Mouse (Mus musculus): ENCODE results near the gene Dppa5a.
"Not testable (repeated sequence)": the region's sequence is repeated elsewhere in the genome, so short reads cannot be mapped to it uniquely, and the experiment has no call there.

The Dppa5a gene

DNA sequence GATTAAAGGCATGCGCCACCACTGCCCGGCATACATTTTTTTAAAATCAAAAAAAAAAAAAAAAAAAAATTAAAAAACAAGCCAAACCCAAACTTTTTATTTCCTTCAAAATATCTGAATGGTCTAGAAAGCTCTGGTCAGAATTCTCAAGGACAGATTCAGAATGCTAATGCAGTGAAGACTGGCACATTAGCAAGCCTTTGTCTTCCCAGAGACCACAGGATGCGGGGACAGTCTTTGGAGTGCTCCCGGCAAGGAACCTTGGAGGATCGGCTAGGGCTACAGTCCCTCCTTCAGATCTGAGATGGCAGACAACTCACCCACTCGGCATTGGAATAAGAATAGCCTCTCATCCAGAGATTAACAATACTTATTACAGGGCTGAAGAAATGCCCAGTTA is 3.3 kb downstream of the Dppa5a start:
- DNase-seq (ENCODE audit: low spot score), result no peak

DNA sequence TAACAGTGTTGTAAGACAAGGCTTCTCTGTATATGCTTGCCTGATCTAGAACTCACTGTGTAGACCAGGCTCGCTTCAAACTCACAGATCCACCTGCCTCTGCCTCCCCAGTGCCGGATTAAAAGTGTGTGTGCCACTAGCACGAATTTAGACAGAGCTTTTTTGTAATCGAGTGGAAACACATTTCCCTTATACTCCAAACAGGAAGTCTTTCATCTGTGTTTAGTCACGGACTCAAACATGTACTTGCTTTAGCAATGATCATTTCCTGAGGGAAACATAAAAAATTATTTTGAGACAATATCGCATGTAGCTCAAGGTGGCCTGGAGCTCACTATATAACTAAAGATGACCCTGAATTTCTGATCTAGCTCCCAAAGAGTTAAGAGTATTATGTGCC is 4.6 kb downstream of the Dppa5a start:
- no peak for DNase-seq (ENCODE audit: low spot score)

DNA sequence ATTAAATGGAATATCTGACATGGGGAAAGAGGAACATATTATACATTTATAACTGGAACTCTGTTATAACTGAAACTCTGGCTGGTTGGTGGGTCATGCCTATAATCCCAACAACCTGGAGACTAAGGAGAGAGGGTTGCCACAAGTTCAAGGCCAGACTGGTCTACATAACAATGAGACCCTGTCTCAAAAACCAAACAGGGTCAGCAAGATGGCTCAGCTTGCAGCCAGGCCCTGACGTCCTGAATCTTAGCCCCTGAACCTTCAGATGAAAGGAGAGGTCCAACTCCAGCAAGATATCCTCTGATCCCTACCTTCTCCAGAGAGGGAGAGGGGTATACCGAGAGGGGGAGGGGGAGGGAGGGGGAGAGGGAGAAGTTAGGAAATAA is 7.5 kb downstream of the Dppa5a start:
- no peak for DNase-seq (ENCODE audit: low spot score)

DNA sequence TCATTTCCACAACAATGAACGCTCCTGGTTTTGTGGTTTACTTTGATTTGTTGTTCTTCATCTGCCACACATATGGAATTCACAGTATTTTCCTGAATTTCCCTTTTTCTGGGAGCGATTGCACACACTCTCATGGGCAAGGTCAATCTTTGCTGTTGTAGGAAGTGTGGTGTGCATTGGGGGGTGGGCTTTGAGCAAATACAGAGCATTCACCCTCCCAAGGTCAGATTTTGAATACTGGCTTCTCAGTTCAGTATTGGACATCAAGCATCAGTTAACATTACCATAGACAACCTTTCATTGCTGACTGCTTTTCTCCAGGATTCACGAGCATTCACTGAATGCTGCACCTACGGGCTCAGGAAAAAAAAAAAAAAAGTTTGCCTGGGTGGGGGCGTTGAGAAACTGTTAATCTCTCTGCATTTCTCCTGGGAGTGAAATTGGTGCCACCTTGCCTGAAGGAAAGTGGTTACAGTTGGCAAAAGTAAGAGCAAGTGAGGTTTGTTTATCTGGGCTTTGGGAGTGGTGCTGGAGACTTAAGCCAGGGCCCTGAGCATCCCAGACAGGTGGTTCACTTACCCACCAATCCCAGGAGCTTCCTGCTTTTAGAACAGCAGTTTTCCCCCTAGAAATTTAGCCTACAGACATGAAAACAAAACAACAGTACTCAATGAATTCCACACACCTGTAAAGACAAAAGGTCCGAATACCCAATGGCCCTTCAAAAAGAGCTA is 8.1 kb downstream of the Dppa5a start:
- DNase-seq (ENCODE audit: low spot score), result no peak

DNA sequence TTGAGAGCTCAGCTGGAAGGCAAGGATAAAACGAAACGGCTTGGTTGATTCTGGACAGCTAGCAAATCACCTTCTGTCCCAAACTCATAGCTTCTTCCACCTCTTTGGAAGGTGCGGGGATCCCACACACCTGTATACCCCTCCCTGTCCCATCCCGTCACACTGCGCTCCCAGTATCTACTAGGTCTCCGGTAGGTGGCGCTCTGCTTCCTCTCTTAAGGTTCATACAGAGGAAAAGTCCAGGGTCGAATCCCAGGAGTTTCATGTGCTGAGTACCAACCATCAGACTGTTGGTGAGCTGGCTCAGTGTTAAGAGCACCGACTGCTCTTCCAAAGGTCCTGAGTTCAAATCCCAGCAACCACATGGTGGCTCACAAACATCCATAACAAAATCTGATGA is 9.9 kb downstream of the Dppa5a start:
- peak; percentile 65 for DNase-seq (ENCODE audit: low spot score)

DNA sequence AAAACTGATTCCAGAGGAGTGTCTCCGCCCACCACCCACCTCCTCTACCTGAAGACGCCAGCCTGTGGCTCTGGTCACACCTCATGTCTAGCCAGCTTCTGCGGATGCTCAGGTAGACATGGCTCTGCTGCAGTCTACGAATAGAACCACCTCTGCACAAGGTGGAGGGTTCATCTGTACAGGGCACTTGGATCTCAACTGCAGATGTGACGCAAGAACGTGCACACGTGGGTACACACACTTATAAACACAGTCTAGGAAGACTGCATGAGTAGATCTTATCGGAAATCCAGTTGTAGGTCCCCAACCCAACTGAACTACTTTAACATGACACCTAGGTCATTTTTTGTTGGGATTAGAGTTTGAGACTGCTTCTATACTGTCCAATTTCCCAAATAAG is 12.4 kb downstream of the Dppa5a start, which contains the start of gene Gsta2:
TSS of gene Gsta2 (minus strand) at position 178 of the 400 bp plus-strand sequence.
- no peak for DNase-seq (ENCODE audit: low spot score)

DNA sequence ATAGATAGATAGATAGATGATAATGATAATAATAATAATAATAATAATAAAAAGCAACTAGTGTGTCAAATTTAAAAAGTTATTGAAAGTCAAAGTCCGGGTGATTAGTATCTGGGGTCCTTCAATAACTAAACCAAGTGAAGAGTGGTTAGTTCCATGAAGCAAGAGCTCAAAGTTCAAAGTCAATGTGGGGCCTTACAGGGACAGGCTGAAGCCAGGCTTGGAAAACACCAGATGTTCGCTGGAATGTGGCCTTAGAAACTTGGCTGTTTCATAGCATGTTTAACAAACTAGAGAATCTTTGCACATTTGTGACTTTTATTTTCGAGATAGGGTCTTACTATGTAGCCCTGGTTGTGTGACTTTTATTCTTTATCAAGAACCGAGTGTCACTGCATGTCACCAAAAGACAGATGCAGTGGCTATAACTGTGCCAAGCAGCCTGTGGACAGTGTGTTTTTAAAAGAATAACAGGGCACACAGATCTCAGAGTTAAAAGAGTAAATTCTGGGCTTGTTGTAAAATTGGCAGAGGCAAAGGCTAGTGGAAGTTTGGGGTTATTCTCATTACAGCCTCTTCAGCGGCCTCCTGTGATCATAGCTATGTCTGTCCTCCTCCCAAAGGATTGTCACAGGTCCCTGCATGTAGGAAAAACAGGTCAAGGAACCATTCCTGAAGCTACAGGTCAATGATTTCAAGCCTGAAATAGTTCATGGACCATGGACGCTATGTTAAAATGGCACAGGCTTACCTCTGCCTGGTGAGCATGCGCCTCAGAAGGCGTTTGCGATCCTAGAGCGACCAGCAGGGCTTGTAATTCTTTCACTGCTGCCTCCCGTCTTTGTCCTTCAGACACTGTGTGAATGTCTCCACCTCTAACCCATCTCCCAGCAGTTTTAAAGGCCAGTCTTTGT is 13.1 kb downstream of the Dppa5a start:
- DNase-seq (ENCODE audit: low spot score), result no peak

DNA sequence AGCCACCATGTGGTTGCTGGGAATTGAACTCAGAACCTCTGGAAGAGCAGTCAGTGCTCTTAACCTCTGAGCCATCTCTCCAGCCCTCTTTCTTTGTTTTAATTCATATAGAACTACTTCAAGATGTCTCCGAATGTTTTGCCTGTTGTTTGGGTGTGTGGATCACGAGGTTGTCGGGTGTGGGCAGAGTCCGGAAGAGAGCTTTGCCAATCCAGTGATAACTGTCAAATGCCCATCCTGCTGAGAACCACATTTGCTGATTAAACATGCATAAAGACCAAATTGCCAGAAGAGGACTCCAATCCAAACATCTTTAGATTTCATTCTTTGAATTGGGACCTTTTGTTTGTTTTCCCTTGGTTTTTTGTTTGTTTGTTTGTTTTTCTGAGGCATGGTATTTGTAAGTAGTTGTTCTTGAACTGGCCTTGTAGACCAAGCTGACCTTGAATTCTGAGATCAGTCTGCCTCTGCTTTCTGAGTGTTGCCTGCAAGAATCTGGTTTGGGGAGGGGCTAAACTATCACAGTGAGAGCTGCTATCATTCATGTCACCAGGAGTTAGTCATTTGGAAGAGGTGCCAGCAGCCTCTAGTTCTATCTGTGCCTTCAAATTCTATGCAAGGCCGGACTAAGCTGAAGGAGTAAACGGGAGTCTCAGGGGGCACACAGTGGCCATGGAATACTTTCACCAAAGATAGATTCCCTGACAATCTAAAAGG is 16.3 kb downstream of the Dppa5a start:
- no peak for DNase-seq (ENCODE audit: low spot score)

DNA sequence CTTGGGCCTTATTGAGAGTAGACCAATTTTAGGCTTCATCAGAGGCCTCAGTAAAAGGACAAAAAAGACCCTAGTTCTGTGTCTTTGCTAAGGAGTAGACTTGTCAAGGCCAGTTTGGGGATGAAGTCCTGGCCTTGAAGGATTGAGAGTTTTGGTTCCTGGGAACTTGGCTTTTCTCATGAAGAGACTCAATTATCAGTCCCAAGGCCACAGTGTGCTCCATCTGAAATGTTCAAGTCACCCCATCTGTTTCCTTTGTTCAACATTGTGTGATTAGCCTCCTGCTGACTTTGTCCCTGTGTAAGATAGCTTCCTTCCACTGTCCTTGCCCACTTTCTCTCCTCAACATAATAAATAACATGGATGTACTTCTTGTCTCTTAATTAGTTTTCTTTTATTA is 18.0 kb downstream of the Dppa5a start:
- not testable (repeated sequence) for DNase-seq (ENCODE audit: low spot score)

DNA sequence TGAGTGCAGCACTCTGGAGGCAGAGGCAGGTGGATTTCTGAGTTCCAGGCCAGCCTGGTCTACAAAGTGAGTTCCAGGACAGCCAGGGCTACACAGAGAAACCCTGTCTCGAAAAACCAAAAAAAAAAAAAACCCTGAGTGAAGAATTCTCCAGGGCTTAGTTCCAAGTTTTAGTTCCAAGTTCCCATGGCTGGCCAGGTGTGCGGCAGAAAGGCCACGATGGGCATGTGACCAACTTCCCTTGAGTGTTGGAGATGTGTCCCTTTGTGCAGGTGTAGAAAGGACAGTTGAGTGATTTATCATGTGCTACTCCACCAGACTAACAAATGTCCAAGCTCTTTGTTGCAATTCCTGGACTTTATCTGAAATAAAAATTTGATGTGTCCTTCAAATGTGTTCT is 18.8 kb downstream of the Dppa5a start:
- DNase-seq (ENCODE audit: low spot score), result not testable (repeated sequence)

DNA sequence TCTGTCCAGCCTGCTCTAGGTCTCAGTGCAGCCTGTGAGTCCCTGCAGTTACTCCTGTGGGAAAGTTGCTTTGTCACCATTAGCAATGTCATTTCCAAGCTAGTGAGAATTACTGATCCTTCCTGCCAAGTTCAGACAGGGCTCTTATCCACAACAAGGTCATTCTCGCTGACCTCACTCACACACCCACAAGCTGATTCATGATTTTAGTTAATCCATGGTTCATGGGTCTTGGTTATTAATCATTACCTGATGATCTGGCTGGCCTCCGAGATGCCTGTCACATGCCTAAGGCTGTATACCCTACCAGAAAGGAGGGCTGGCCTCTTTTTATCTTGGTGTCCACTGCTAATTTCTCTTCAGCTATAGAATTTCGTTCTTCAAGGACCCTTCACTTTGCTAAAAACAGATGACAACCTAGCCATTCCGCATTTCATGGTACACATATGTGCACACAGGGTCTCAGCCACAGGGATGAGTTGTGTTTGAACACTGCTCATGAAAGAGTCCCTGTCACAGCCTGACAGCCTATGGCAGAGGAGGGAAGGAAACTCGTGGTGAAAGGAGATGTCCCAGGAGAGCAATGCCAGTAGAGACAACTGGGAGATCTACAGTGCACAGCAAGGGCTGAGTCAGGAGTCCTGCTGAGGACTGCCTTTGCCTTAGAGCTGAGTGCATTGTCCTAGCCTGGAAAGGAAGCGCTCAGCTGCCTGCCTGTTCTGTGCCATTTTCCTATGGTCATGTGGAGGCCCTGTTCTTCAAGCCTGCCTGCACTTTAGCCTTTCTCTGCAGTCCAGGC is 19.6 kb downstream of the Dppa5a start:
- not testable (repeated sequence) for DNase-seq (ENCODE audit: low spot score)

DNA sequence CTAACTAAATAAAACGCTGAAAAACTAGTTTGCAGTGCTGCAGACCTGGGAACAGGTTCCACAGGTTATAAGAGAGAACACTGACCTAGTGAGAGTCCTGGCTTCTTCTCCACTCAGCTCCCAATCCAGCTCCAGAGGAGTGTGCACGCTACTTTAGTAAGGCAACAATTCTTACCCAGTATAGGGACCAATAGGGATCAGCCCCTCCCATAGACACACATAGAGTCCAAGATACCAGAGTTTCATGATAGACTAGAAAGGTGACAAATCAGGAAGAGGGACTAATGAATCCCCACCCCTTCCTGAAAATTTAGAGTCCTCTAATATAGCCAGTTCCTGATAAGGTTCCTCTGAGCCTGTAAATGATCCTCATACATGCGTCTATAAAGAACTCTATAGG is 21.0 kb downstream of the Dppa5a start:
- DNase-seq (ENCODE audit: low spot score), result peak; percentile 5

DNA sequence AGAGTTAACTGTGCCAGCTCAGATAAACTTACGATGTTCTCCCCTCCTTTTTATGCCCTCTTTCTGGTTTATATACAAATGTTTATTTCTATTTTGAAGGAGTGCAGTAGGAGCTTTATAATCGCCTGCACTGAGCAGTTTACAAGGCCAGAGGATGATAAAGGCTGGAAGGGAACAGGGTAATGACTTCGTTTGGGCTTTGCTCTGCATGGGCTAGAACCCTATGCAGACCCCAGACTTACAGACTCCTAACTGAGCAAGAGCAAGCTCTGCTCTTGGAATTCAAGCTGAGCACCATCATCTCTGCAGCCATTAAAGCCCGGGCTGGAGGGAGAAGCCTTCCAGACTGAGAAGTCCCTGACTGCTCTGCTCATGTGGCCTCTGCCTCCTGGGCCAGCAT is 22.7 kb downstream of the Dppa5a start:
- DNase-seq (ENCODE audit: low spot score), result not testable (repeated sequence)

DNA sequence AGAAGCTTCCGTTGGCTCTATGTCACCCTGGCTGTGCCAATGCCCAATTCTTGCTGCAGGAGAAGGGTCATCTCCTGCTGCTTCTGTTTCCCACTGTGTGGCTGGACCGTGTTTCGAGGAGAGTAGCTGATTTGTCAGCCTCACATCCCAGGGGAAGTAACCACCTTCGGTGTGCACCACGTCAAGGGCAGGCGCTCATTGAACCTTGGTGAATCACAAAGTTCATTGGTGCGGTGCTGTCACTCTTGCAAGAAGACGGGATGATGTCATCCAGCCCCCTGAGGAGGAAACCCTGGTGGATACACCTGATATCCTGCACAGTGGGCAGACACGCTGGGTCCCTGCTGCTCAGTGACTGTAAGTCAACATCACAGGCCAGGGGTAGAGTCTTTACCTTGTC is 24.9 kb downstream of the Dppa5a start:
- not testable (repeated sequence) for DNase-seq (ENCODE audit: low spot score)

DNA sequence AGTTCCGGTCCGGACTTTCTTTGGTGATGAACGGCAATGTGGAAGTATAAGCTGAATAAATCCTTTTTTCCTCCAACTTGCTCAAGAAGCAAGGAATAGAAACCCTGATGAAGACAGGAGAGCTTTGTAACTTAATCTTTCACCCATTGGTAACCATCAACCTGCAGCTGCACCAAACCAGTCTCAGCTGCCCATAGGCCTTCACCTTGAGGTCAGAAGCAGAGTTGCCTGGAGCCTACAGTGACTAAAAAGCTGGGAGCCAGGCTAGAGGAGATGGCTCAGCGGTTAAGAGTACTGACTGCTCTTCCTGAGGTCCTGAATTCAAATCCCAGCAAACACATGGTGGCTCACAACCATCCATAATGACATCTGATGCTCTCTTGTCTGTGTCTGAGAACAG is 25.5 kb downstream of the Dppa5a start:
- DNase-seq (ENCODE audit: low spot score), result not testable (repeated sequence)

DNA sequence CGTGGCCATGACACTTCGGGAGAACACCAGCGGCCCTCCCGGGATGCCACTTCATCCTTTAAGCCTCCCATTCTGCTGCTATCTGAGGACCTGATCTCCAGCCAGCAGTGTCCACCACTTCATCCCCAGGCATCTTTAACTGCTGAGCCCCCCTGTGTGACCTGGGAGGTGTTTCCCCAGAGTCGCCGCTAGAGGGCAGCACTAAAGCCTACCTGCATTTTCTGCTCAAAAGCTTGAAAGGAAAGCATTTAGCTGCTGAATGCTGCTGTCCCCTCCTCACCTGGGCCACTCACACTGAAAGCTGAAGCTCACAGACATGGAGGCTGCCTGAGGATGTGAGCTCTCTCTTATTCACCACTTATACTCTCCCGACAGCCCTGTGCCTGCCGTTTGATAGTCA is 27.7 kb downstream of the Dppa5a start:
- not testable (repeated sequence) for DNase-seq (ENCODE audit: low spot score)

DNA sequence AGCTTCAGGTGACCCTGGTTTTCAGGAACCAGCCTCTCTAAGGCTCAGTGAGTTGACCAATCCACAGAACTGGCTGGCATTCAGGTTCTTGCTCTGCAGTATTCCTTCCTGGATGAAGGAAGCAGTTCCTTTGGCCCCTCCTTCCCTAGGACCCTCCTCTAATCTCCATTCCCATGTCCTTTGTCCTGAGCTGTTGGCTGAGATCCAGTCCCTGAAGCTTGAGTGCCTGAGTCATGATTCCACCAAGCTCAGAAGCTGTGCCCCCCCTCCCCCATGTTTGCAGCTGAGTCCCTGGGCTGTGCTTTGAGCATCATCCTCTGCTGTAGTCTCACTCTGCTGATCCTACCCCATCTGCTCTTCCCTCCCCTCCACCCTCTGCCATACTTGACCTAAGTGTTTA is 30.9 kb downstream of the Dppa5a start:
- not testable (repeated sequence) for DNase-seq (ENCODE audit: low spot score)

DNA sequence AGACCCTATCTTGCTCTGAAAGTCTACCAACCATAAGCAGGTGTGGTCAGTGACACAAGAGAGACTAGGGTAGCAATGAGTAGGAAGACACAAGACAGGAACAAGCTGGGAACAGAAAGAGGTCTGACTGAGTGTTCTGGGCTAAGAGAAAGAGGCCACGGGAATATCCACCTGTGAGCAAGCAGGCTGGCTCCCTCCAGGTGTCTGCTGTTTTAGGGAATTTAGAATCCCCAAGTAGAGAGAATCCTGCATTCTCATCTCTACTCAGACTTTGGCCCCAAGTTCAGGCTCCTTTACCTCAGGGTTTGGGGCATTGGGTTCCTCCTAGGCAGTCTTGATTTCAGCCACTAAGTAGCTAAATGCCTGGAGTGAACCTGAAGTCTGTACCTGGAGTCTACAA is 40.7 kb downstream of the Dppa5a start, which contains the start of gene Omt2b:
TSS of gene Omt2b (plus strand) at position 301 of the 400 bp plus-strand sequence.
- not testable (repeated sequence) for DNase-seq (ENCODE audit: low spot score)

DNA sequence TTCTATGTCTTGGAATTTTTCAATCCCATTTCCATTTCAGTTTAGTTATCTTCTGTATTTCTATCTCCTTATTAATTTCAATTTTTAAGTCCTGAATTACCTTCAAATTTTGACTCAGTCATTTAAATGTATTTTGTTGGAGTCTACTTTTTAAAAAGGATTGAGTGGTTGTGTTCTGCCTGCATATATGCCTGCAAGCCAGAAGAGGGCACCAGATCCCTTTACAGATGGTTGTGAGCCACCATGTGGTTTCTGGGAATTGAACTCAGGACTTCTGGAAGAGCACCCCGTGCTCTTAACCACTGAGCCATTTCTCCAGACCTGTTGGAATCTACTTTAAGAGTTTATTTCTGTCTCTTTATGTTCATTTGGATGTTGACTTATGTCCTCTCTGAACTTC is 48.5 kb downstream of the Dppa5a start:
- no peak for DNase-seq (ENCODE audit: low spot score)
